Mouse (Mus musculus) right cerebral cortex, postnatal 4 days (tissue): Measurements from ENCODE around the gene Igsf3.
A peak's percentile ranks its signal among the peaks of the same experiment; 100 is the strongest.

Experiments used
- DNase-seq: peaks from one replicate; pipeline ENCODE4 v3.0.0-alpha.2; 2022

Igsf3 gene

GRCm38 (mm10) chr3:101461046-101461445 is 84.2 kb downstream of the Igsf3 start:
- no peak for DNase-seq

- no peak for DNase-seq
Observed at GRCm38 (mm10) chr3:101461816-101462215, 84.9 kb downstream of the Igsf3 start.

- peak; percentile 79 for DNase-seq
Observed at GRCm38 (mm10) chr3:101462294-101462693, 85.4 kb downstream of the Igsf3 start.

- DNase-seq = no peak
Observed at GRCm38 (mm10) chr3:101463491-101463890, 86.6 kb downstream of the Igsf3 start.

- no peak for DNase-seq
Observed at GRCm38 (mm10) chr3:101469675-101470074, 92.8 kb downstream of the Igsf3 start.

GRCm38 (mm10) chr3:101471881-101472280 is 95.0 kb downstream of the Igsf3 start:
- no peak for DNase-seq

GRCm38 (mm10) chr3:101481951-101482350 is 105.1 kb downstream of the Igsf3 start:
- no peak for DNase-seq

- DNase-seq = no peak
Observed at GRCm38 (mm10) chr3:101483256-101483983, 106.5 kb downstream of the Igsf3 start.

GRCm38 (mm10) chr3:101486054-101486765 is 109.3 kb downstream of the Igsf3 start:
- DNase-seq = no peak

- DNase-seq = no peak
Observed at GRCm38 (mm10) chr3:101487436-101487835, 110.6 kb downstream of the Igsf3 start.

- DNase-seq = no peak
Observed at GRCm38 (mm10) chr3:101488204-101488603, 111.3 kb downstream of the Igsf3 start.

GRCm38 (mm10) chr3:101490515-101490914 is 113.6 kb downstream of the Igsf3 start:
- no peak for DNase-seq

- DNase-seq = no peak
Observed at GRCm38 (mm10) chr3:101492908-101493307, 116.0 kb downstream of the Igsf3 start.

GRCm38 (mm10) chr3:101493937-101494459 is 117.1 kb downstream of the Igsf3 start:
- DNase-seq = peak; percentile 93

- no peak for DNase-seq
Observed at GRCm38 (mm10) chr3:101497432-101498030, 120.6 kb downstream of the Igsf3 start.

- DNase-seq = no peak
Observed at GRCm38 (mm10) chr3:101499906-101500305, 123.0 kb downstream of the Igsf3 start.

- no peak for DNase-seq
Observed at GRCm38 (mm10) chr3:101500393-101501051, 123.6 kb downstream of the Igsf3 start.

- DNase-seq = no peak
Observed at GRCm38 (mm10) chr3:101501611-101502010, 124.7 kb downstream of the Igsf3 start.

- DNase-seq = no peak
Observed at GRCm38 (mm10) chr3:101502086-101502760, 125.3 kb downstream of the Igsf3 start.

- DNase-seq = peak; percentile 84
Observed at GRCm38 (mm10) chr3:101506179-101506578, 129.3 kb downstream of the Igsf3 start.

- no peak for DNase-seq
Observed at GRCm38 (mm10) chr3:101506970-101507702, 130.3 kb downstream of the Igsf3 start.

- DNase-seq = no peak
Observed at GRCm38 (mm10) chr3:101507766-101508165, 130.9 kb downstream of the Igsf3 start.
